Mouse (Mus musculus) kidney, embryonic 15.5 days (tissue): Measurements from ENCODE around the gene Ctrc. TPM values are rescaled to one million over a fixed set of nuclear protein-coding genes. Genes with fewer than 3 reads are reported as not detected.
A peak's percentile ranks its signal among the peaks of the same experiment; 100 is the strongest.

Experiments
- ATAC-seq: fragments of 200-750 bp; cut with Nextera tagmentation; replicated peaks from 2 replicates; pipeline ENCODE4 v1.8.0; 2017; ENCODE audit warnings: moderate TSS enrichment; ENCODE audit not compliant: low FRiP score
- H3K27ac ChIP-seq: fragments of 300-500 bp; sonication (generic); 2 replicates; pipeline ENCODE4 v1.5.1; 2015; ENCODE audit warnings: mild to moderate bottlenecking, inconsistent platforms
- H3K27me3 ChIP-seq: fragments of 300-500 bp; sonication (generic); 2 replicates; pipeline ENCODE4 v1.6.1; 2015; ENCODE audit warnings: inconsistent platforms
- H3K36me3 ChIP-seq: fragments of 300-500 bp; sonication (generic); 2 replicates; pipeline ENCODE4 v1.6.1; 2015; ENCODE audit warnings: inconsistent platforms
- H3K4me1 ChIP-seq: fragments of 300-500 bp; sonication (generic); 2 replicates; pipeline ENCODE4 v1.6.1; 2015; ENCODE audit warnings: inconsistent platforms
- H3K4me2 ChIP-seq: fragments of 300-500 bp; sonication (generic); 2 replicates; pipeline ENCODE4 v1.6.1; 2015; ENCODE audit warnings: moderate library complexity, mild to moderate bottlenecking, inconsistent platforms
- H3K4me3 ChIP-seq: fragments of 300-500 bp; sonication (generic); replicated peaks from 2 replicates; pipeline ENCODE4 v1.5.1; 2015; ENCODE audit warnings: mild to moderate bottlenecking, inconsistent platforms
- H3K9ac ChIP-seq: fragments of 300-500 bp; sonication (generic); 2 replicates; pipeline ENCODE4 v1.6.1; 2015; ENCODE audit warnings: mild to moderate bottlenecking, inconsistent platforms
- H3K9me3 ChIP-seq: fragments of 300-500 bp; sonication (generic); replicated peaks from 2 replicates; pipeline ENCODE4 v1.6.1; 2016; ENCODE audit warnings: inconsistent platforms
- WGBS: fragments of 180-500 bp; shearing (Covaris S2); methylation state at CpG from one replicate; pipeline ENCODE4 v1.1.7; 2015; ENCODE audit warnings: mixed read lengths; 5-methylcytosine and 5-hydroxymethylcytosine counted together
- polyA plus RNA-seq: library from polyadenylated mRNA; unstranded; fragments of >200 nt; fragmentation: Nextera tagmentation; extraction: Ambion mirVana; gene quantifications from 2 replicates; pipeline ENCODE4 v1.2.1, GENCODE M21; 2015

The Ctrc gene
- polyA plus RNA-seq, result not detected in 2 replicates

DNA sequence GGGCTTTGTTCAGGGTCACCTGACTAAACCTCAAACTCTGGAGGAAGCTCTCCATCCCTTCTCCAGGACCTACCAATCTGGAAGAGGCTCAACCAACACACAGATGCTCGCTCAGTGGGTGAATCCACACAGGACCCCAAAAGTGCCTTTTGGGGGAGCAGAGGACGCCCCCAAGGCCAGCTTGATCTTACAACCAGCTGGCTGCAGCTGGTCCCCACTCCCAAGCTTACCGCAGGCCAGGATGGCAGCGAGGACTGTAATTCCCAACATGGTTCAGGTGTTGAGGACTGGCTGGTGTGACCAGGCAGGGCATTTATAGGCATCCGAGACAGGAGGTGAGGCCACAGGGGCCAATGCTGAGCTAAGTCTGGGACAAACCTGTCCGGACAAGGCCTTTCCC lies at the start of gene Ctrc:
TSS of gene Ctrc (minus strand) at position 361 of the 400 bp plus-strand sequence.
- Histone ChIP-seq H3K4me2 (no peak within 1 kb of the TSS), H3K4me1 (no peaks in the 10 kb centered on the region), H3K9me3 (no peaks in the 10 kb centered on the region), H3K36me3 (no peaks in the 10 kb centered on the region), H3K4me3 (no peak within 1 kb of the TSS), H3K9ac (no peak within 1 kb of the TSS), H3K27ac (no peak within 1 kb of the TSS), H3K27me3 (no peaks in the 10 kb centered on the region)
- WGBS, result 86% methylated on average over 6 of the region's 6 CpGs
- ATAC-seq, result no peak

DNA sequence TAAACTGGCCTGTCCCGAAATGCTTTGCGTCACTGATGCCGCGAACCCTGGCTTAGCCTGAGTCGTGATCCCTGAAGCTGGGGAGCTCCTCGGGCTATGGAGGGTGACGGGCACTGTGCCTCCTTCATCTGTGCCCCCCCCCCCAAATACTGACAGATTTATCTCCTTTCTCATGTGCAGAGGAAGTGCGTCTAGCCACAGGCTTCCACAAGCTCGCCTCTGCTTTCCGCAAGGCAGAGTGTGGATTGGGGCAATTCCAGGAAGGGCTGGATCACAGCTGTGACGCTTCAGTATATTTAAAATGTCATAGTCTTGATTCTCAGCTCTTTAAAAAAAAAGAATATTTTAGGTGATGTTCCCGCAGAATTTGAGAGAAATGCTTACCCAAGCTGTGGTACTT lies 49.6 kb upstream of the Ctrc start:
- H3K27ac ChIP-seq, result no peak overlapping the region
- no peak overlapping the region for H3K9ac ChIP-seq
- no peaks in the 10 kb centered on the region for H3K36me3 ChIP-seq
- H3K4me2 ChIP-seq, result peak overlapping the region; percentile 39
- 36% methylated on average over 12 of the region's 12 CpGs for WGBS
- peaks cover 23% of the 10 kb centered on the region for H3K4me1 ChIP-seq
- ATAC-seq, result no peak
- no peaks in the 10 kb centered on the region for H3K9me3 ChIP-seq
- H3K27me3 ChIP-seq, result no peaks in the 10 kb centered on the region
- H3K4me3 ChIP-seq, result no peak overlapping the region

DNA sequence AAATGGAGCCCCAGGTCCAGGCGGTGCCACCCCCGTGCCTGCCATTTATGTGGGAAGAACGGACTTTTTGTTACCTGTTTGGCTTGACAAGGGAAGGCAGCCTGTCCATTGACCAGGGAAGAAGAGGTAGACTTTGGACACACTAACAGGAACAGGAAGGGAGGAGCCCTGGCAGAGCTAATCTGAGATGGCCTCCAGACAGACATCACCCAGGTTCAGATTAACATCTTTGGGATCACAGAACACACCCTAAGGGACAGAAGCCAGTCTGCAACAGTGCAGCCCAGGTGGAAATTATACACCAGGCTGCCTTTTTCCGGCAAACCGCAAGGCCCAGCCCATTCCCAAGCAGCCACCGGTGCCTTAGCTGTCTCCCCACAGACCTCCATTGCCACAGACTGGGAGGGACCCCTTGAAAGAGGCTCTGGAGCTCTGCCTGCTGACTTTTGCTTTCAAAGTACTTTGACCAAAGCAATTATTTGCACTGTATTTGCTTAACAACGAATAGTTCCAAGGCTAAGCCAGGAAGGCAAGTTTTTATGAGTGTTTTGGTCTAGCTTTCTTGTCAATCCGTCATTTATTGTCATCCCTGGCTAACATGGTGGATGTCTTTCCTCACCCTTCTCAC lies 47.1 kb upstream of the Ctrc start:
- Histone ChIP-seq H3K9me3 (no peaks in the 10 kb centered on the region; the same call in 1 of the 2 replicates), H3K4me1 (peaks cover 14% of the 10 kb centered on the region), H3K9ac (no peak overlapping the region), H3K27ac (no peak overlapping the region), H3K4me3 (no peak overlapping the region), H3K36me3 (no peaks in the 10 kb centered on the region), H3K4me2 (no peak overlapping the region), H3K27me3 (no peaks in the 10 kb centered on the region)
- ATAC-seq, result no peak
- WGBS, result 86% methylated on average over 8 of the region's 8 CpGs

DNA sequence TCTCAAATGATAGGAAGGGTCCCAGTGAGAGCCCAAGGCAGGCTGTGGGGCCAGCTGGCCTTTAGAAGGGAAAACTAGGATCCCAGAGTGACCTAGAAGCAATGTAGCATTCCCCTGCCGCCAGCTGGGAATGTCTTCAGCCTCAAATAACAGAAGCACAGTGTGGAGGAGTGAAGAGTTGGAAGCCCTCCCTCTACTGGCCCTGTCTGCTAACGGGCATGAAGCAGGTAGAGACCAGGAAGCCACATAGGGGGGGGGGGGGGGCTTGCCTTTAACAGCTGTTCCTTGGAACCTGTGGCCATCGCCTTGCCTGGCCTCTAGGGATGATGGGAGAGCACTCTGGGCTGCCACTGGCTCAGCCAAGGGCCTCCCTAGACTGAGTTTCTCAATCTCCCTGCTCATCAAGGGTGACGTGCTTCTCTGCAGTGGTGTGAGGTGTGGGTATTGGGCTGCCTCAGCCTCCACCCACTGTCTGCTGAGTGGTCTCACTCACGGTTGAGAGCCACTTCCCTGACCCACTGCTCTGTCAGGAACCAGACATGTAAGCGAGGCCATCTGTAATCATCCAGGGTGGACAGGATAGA lies 40.3 kb upstream of the Ctrc start:
- no peak overlapping the region for H3K4me3 ChIP-seq
- H3K9ac ChIP-seq, result no peak overlapping the region
- ATAC-seq, result peak; percentile 49; the same call in 1 of the 2 replicates
- H3K36me3 ChIP-seq, result no peaks in the 10 kb centered on the region
- peaks cover 19% of the 10 kb centered on the region; the same call in 1 of the 2 replicates for H3K4me1 ChIP-seq
- H3K27ac ChIP-seq, result peak overlapping the region; percentile 7; the same call in 1 of the 2 replicates
- H3K4me2 ChIP-seq, result no peak overlapping the region
- H3K9me3 ChIP-seq, result no peaks in the 10 kb centered on the region; the same call in 1 of the 2 replicates
- 24% methylated on average over 6 of the region's 6 CpGs for WGBS
- H3K27me3 ChIP-seq, result no peaks in the 10 kb centered on the region

DNA sequence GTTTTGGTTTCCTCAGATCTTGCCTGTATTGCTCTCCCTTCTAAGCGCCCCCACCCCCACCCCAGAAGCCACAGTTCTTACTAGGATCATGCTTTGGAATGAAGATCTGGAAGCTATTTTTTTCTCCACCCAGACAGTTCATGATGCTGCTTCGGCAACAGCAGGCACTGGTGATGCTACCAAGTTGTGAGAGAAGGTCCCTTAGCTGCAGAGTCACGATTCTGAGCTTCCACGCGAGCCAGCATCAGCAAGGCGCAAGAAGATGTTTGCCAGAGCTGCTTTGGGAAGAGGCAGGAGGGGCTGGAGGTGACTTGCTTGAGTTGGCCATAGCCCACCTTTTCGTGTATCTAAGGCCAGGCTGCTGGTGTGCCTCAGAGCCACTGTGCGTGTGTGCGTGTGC lies 39.3 kb upstream of the Ctrc start:
- H3K9me3 ChIP-seq, result no peaks in the 10 kb centered on the region; the same call in 1 of the 2 replicates

DNA sequence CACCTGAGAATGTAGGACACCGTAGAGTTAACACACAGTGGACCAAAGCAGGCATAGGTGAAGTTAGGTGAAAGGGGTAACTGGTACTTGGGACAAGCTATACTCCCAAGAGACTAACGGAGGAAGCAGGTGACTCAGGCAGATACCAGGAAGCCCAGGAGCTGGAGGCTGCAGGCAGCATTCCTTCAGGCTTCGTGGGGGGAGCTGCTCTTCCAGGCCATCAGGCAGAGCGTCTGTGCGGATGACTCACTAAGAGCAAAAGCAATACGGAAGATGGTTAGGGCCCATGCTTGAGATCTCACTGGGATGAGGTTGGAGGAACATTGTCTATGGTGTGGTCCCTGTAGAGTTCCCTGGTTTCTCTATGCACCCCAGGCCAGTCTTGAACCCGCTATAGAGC lies 36.7 kb upstream of the Ctrc start:
- Histone ChIP-seq H3K9me3 (no peaks in the 10 kb centered on the region), H3K36me3 (no peaks in the 10 kb centered on the region), H3K27me3 (no peaks in the 10 kb centered on the region), H3K27ac (no peak overlapping the region), H3K4me2 (no peak overlapping the region), H3K4me1 (peaks cover 22% of the 10 kb centered on the region; the same call in 1 of the 2 replicates), H3K4me3 (no peak overlapping the region), H3K9ac (no peak overlapping the region)
- 74% methylated on average over 7 of the region's 7 CpGs for WGBS
- no peak for ATAC-seq

More for the DNA sequence above, 39.3 kb upstream of the Ctrc start:
- H3K9ac ChIP-seq, result no peak overlapping the region
- H3K4me2 ChIP-seq, result no peak overlapping the region
- no peaks in the 10 kb centered on the region for H3K27me3 ChIP-seq
- H3K27ac ChIP-seq, result no peak overlapping the region
- peaks cover 22% of the 10 kb centered on the region; the same call in 1 of the 2 replicates for H3K4me1 ChIP-seq
- no peaks in the 10 kb centered on the region for H3K36me3 ChIP-seq
- WGBS, result 79% methylated on average over 9 of the region's 9 CpGs
- no peak overlapping the region for H3K4me3 ChIP-seq
- no peak for ATAC-seq

DNA sequence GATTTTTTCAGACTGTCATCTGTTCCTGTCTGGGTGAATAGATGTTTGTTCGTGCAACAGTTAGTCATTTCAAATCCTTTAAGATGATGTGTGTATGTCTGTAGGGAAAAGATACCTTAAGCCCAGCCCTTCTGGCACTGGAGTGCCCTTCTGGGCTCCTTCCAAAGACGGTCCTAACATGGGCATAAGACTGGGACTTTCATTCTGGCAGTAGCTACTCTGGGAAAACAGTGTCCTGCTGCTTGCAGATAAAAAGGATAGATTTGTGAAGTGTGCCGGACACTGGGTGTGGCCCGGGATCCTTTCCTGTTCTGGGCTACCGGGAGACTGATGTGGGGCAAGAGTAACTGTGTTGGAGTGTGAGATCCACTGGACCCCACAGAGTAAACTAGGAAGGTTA lies 35.8 kb upstream of the Ctrc start:
- Histone ChIP-seq H3K36me3 (no peaks in the 10 kb centered on the region), H3K27me3 (no peaks in the 10 kb centered on the region; the same call in 1 of the 2 replicates), H3K9me3 (no peaks in the 10 kb centered on the region), H3K4me2 (no peak overlapping the region), H3K4me3 (no peak overlapping the region), H3K4me1 (peaks cover 22% of the 10 kb centered on the region; the same call in 1 of the 2 replicates), H3K9ac (no peak overlapping the region), H3K27ac (no peak overlapping the region)
- no peak for ATAC-seq
- WGBS, result 71% methylated on average over 5 of the region's 5 CpGs

DNA sequence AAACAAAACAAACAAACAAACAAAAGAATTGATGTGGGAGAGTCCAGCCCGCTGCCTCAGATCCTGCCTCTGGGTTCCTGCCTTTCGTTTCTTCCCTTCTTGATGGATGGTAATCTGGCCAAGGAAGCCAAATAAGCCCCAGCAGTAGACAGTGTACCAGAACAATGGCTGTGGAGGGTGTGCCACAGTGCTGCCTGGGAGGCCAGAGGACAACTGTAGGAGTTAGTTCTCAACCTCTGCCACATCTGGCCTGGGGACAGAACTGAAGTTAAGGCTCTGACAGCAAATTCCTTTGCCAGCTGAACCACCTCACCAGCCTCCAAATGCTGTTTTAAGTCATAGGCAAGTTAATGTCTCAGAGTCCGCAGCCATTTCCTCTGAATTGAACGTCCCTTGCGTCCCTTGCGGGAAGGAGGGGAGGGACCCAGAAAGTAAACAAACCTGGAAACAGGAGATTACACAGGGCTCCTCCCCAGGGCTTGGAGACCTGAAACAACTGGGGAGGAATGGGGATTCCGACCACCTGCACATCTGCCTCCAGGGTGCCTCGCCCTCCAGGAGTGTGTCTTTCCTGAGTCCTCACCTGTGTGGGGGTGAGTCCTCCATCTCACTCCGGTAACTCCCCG lies 35.2 kb upstream of the Ctrc start:
- ATAC-seq, result no peak
- Histone ChIP-seq H3K36me3 (no peaks in the 10 kb centered on the region), H3K27me3 (peaks cover 3% of the 10 kb centered on the region), H3K4me1 (peaks cover 19% of the 10 kb centered on the region; the same call in 1 of the 2 replicates), H3K4me2 (no peak overlapping the region), H3K27ac (no peak overlapping the region), H3K9ac (no peak overlapping the region), H3K4me3 (no peak overlapping the region), H3K9me3 (no peaks in the 10 kb centered on the region)
- 54% methylated on average over 10 of the region's 10 CpGs for WGBS

DNA sequence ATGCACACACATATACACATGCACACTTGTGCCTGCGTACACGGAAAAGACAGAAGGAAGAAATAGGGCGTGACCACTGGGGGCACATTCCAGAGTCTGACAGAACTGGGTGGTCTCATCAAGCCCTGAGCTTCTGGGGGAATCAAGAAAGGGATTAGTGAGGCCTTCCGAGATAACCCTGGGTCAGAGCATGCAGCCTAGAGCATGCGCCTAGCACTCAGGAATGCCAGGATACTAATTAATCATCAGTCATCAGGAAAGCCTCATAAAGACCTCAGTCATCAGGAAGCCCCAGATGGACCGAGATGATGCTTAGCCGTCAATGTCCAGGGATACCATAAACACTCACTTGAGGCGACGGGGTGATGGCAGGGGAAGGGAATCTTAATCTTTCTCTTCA lies 33.7 kb upstream of the Ctrc start:
- no peak overlapping the region for H3K4me3 ChIP-seq
- H3K9ac ChIP-seq, result no peak overlapping the region
- H3K4me2 ChIP-seq, result no peak overlapping the region
- no peak overlapping the region for H3K27ac ChIP-seq
- no peaks in the 10 kb centered on the region for H3K9me3 ChIP-seq
- peaks cover 17% of the 10 kb centered on the region for H3K27me3 ChIP-seq
- H3K36me3 ChIP-seq, result no peaks in the 10 kb centered on the region
- ATAC-seq, result no peak
- 65% methylated on average over 9 of the region's 9 CpGs for WGBS
- H3K4me1 ChIP-seq, result peaks cover 19% of the 10 kb centered on the region

DNA sequence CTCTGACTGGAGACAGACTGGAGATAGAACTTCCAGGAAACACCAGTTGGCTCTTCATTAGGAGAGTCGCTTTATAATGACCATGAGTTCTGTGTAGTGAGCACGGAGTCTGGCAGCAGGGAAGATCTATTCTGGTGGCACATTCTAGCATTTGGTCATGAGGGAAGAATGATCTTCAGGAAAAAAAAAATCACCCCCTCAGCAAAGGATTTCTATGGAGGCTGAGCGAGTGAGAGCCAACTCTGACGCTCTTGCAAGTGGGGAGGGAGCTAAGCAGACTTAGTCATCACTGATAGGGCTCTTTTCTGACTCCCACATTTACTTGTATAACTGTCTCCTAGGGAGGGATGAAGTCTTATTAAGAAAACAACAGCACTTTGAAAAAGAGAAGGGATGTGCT lies 32.9 kb upstream of the Ctrc start:
- Histone ChIP-seq H3K27ac (no peak overlapping the region), H3K36me3 (no peaks in the 10 kb centered on the region), H3K9me3 (no peaks in the 10 kb centered on the region), H3K4me2 (no peak overlapping the region), H3K27me3 (peaks cover 17% of the 10 kb centered on the region), H3K9ac (no peak overlapping the region), H3K4me3 (no peak overlapping the region), H3K4me1 (peaks cover 21% of the 10 kb centered on the region)
- WGBS, result 66% methylated on average over 4 of the region's 4 CpGs
- ATAC-seq, result no peak

DNA sequence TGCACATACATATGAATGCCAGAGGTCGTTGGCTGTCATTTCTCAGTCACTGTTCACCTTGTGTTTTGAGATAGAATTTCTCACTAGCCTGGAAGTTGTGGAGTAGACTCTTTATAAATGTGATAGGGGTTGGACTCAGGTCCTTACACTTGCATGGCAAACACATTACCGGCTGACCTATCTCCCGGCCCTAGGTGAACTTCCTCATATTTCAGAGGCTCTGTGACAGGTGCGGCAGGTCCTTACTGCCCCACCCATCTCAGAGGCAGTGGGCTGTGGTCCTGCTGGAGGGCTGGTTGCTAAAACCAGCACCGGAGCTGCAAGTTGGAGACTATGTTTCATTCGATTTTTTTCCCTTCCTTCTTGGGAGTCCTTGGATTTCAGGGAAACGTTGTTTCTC lies 32.5 kb upstream of the Ctrc start:
- Histone ChIP-seq H3K4me1 (peaks cover 26% of the 10 kb centered on the region), H3K9ac (no peak overlapping the region), H3K4me2 (no peak overlapping the region), H3K27me3 (peaks cover 17% of the 10 kb centered on the region), H3K9me3 (no peaks in the 10 kb centered on the region), H3K36me3 (no peaks in the 10 kb centered on the region), H3K4me3 (no peak overlapping the region), H3K27ac (no peak overlapping the region)
- ATAC-seq, result no peak
- WGBS, result 44% methylated on average over 7 of the region's 7 CpGs

DNA sequence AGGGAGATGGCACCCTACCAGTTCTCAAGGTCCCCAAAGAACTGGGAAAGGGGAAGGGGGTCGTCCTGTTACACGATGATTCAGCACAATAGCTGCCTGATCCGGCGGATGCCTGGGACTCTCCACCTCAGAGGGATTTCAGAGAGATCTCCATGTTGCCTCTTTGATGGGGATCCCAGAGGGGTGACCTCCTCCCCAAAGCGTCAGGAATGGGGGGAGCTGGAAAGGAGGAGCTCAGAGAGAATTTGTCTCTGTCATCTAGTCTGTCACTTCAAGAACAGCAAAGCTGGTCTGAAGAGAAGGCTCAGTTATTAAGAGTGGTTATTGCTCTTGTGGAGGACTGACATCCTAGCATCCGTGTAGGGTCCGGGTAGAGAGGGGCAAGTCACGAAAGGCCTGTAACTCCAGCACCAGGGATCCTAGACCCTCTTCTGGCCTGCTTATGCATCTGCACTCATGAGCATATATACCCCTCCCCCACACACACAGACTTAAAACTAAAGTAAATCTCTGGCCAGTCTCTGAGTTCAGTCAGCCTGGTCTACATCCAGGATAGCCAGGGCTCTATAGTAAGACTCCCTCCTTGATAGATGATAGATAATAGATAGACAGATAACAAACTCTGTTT lies 29.4 kb upstream of the Ctrc start:
- Histone ChIP-seq H3K4me1 (peaks cover 44% of the 10 kb centered on the region), H3K27ac (no peak overlapping the region), H3K9ac (no peak overlapping the region), H3K9me3 (no peaks in the 10 kb centered on the region), H3K4me3 (peak overlapping the region; percentile 71), H3K36me3 (peaks cover 2% of the 10 kb centered on the region; the same call in 1 of the 2 replicates), H3K27me3 (peaks cover 17% of the 10 kb centered on the region), H3K4me2 (peak overlapping the region; percentile 96)
- ATAC-seq, result no peak
- 19% methylated on average over 8 of the region's 8 CpGs for WGBS
